ENCODE assay signal across 15 mouse cellular contexts in the genomic region with DNA sequence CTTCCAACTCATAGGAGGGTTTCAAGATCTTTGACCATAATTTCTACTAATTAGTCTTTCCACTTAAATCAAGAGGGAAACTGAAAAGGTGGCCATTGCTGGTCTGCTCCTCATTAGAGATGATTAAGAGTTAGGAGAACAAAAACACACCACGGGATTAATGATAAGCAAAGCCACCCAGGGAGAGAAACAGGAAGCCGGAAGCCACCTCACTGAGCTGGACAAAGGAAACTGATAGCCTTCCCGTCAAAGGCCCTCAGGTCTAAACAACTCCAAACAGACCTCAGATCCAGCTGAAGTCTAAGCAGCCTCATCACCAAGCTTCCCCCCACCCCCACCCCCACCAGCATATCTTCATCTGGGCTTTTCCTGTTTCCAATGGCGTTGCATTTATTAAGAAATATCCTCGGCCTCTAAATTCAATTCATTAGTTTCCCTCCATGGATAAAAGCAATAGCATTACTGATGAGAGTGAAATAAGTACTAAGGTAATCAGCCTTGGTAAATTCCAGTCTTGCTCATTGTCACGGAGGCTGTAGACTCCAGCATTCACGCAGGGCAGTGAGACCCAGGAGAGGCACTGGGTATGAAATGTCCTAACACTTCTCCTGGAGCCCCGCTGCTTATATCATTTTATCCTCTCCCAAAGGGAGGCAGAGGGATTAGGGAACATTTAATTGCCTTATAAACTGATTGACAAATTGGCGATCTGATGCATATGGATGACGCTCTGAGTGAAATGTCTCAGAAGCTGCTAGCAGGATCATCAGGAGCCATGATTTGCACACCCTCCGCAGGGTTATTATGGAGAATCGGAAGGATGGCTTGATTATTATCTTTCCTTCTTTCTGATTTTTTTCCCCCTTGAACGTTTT.
DNase-seq lines count a peak whose midpoint lies in the region; ATAC-seq and TF ChIP-seq lines count a peak whose summit lies in the region.
"Had no signal": no experiment of that assay in that cellular context is flagged by ENCODE, and none has a peak within 500 bp of the region (broad histone marks: within the 10 kb centered on the region; RNA-seq: fewer than 3 reads in every experiment).

No protein-coding gene starts in this region.

- TF ChIP-seq CTCF in liver, adult 2 months (IDR thresholded peaks at IDR 0.05; ENCODE audit: low read depth, low read length) = no peak
- no peak for TF ChIP-seq CTCF in hindbrain, postnatal 0 days (IDR thresholded peaks at IDR 0.05; ENCODE audit: low read depth)

- 66% methylated on average over 13 of the region's 13 CpGs for WGBS in liver, adult 2 months
- 39% methylated on average over 13 of the region's 13 CpGs for WGBS in liver, embryonic 12.5 days (ENCODE audit: insufficient replicate concordance)
- 12% methylated on average over 13 of the region's 13 CpGs for WGBS in forebrain, embryonic 14.5 days
- 30% methylated on average over 13 of the region's 13 CpGs for WGBS in hindbrain, postnatal 0 days
- 23% methylated on average over 13 of the region's 13 CpGs for WGBS in neural tube, embryonic 15.5 days

- ATAC-seq in liver, embryonic 12.5 days = no peak
- ATAC-seq in forebrain, embryonic 14.5 days = peak; percentile 38; the same call in 1 of the 2 replicates
- ATAC-seq in hindbrain, postnatal 0 days = no peak
- ATAC-seq in neural tube, embryonic 15.5 days (ENCODE audit: low FRiP score) = 0 out of 2 replicates have a peak, but pooled peaks have one; percentile 24
- ATAC-seq: lung, postnatal 0 days had no signal

- no peak overlapping the region for H3K9ac ChIP-seq in liver, adult 2 months (ENCODE audit: low read depth, low read length)
- H3K9ac ChIP-seq in liver, embryonic 12.5 days = no peak overlapping the region
- no peak overlapping the region for H3K9ac ChIP-seq in forebrain, embryonic 14.5 days (ENCODE audit: low read length)
- 0 out of 2 replicates have a peak overlapping the region, but pooled peaks have one; percentile 10 for H3K9ac ChIP-seq in hindbrain, postnatal 0 days (replicated peaks; ENCODE audit: low read length)
- no peak overlapping the region for H3K9ac ChIP-seq in neural tube, embryonic 15.5 days (replicated peaks)
- H3K9ac ChIP-seq: heart, embryonic 12.5 days; limb, embryonic 15.5 days had no signal

- H3K4me2 ChIP-seq in liver, embryonic 12.5 days = no peak overlapping the region
- H3K4me2 ChIP-seq in forebrain, embryonic 14.5 days (ENCODE audit: low read length) = peak overlapping the region; percentile 18
- H3K4me2 ChIP-seq in hindbrain, postnatal 0 days (ENCODE audit: low read depth, low read length) = peak overlapping the region; percentile 24
- peak overlapping the region; percentile 41 for H3K4me2 ChIP-seq in neural tube, embryonic 15.5 days
- H3K4me2 ChIP-seq: heart, embryonic 12.5 days; limb, embryonic 15.5 days had no signal

- H3K27ac ChIP-seq in liver, adult 2 months (replicated peaks; ENCODE audit: insufficient read depth, low read depth, low read length) = peak overlapping the region; percentile 16; the same call in 1 of the 2 replicates
- H3K27ac ChIP-seq in liver, embryonic 12.5 days = no peak overlapping the region
- peak overlapping the region; percentile 75 for H3K27ac ChIP-seq in forebrain, embryonic 14.5 days (ENCODE audit: low read depth, low read length)
- H3K27ac ChIP-seq in hindbrain, postnatal 0 days = no peak overlapping the region
- no peak overlapping the region; the same call in 1 of the 2 replicates for H3K27ac ChIP-seq in neural tube, embryonic 15.5 days (replicated peaks)
- H3K27ac ChIP-seq: limb, embryonic 15.5 days had no signal

- peak; percentile 5 for DNase-seq in liver, adult 2 months (ENCODE audit: extremely low read depth, low read depth, low spot score)
- DNase-seq in forebrain, embryonic 14.5 days (ENCODE audit: low spot score) = peak; percentile 66
- DNase-seq in hindbrain, postnatal 0 days (ENCODE audit: low spot score) = peak; percentile 22
- DNase-seq in frontal cortex, postnatal 36 days (ENCODE audit: low spot score in 2 of 2) = no peak
- DNase-seq in cerebellum, adult 18-20 months = no peak
- DNase-seq in spleen, adult 12 weeks (ENCODE audit: low spot score) = no peak
- DNase-seq: cerebellum, adult 8-10 months; gastrocnemius, postnatal 14 days; kidney, postnatal 10 days had no signal

- H3K79me2 ChIP-seq in liver, adult 2 months (ENCODE audit: control insufficient read depth, insufficient read depth, low read length) = no peaks in the 10 kb centered on the region

- H3K36me3 ChIP-seq in liver, adult 2 months (ENCODE audit: control insufficient read depth, insufficient read depth, low read length) = no peaks in the 10 kb centered on the region
- no peaks in the 10 kb centered on the region for H3K36me3 ChIP-seq in liver, embryonic 12.5 days
- H3K36me3 ChIP-seq in forebrain, embryonic 14.5 days (ENCODE audit: control insufficient read depth, insufficient read depth, low read length) = no peaks in the 10 kb centered on the region
- no peaks in the 10 kb centered on the region for H3K36me3 ChIP-seq in hindbrain, postnatal 0 days (ENCODE audit: insufficient read depth, low read length)
- no peaks in the 10 kb centered on the region for H3K36me3 ChIP-seq in neural tube, embryonic 15.5 days
- H3K36me3 ChIP-seq: G1E; heart, embryonic 12.5 days; limb, embryonic 15.5 days had no signal

- H3K4me3 ChIP-seq in liver, adult 2 months (ENCODE audit: insufficient read depth, low read depth, low read length) = no peak overlapping the region
- H3K4me3 ChIP-seq in liver, embryonic 12.5 days = no peak overlapping the region
- no peak overlapping the region for H3K4me3 ChIP-seq in forebrain, embryonic 14.5 days (ENCODE audit: low read depth, low read length)
- H3K4me3 ChIP-seq in hindbrain, postnatal 0 days (ENCODE audit: low read length) = no peak overlapping the region
- H3K4me3 ChIP-seq in neural tube, embryonic 15.5 days (replicated peaks) = no peak overlapping the region
- H3K4me3 ChIP-seq: heart, embryonic 12.5 days; limb, embryonic 15.5 days had no signal

- H3K9me3 ChIP-seq in liver, embryonic 12.5 days (replicated peaks) = no peaks in the 10 kb centered on the region
- no peaks in the 10 kb centered on the region for H3K9me3 ChIP-seq in forebrain, embryonic 14.5 days (replicated peaks; ENCODE audit: control insufficient read depth, low read length)
- no peaks in the 10 kb centered on the region for H3K9me3 ChIP-seq in hindbrain, postnatal 0 days (ENCODE audit: low read length)
- H3K9me3 ChIP-seq in neural tube, embryonic 15.5 days (replicated peaks) = no peaks in the 10 kb centered on the region
- H3K9me3 ChIP-seq: G1E; heart, embryonic 12.5 days; limb, embryonic 15.5 days had no signal

- H3K4me1 ChIP-seq in liver, adult 2 months (ENCODE audit: control insufficient read depth, insufficient read depth, low read length) = peaks cover 5% of the 10 kb centered on the region
- H3K4me1 ChIP-seq in liver, embryonic 12.5 days = no peaks in the 10 kb centered on the region
- peaks cover 18% of the 10 kb centered on the region; the same call in 1 of the 2 replicates for H3K4me1 ChIP-seq in forebrain, embryonic 14.5 days (ENCODE audit: control insufficient read depth, insufficient read depth, low read length)
- 0 out of 2 replicates have a peak, but pooled peaks cover 6% of the 10 kb centered on the region for H3K4me1 ChIP-seq in hindbrain, postnatal 0 days (ENCODE audit: insufficient read depth, low read length)
- H3K4me1 ChIP-seq in neural tube, embryonic 15.5 days = peaks cover 9% of the 10 kb centered on the region

- TF ChIP-seq POLR2A in liver, adult 2 months (IDR thresholded peaks at IDR 0.05; ENCODE audit: extremely low read depth, insufficient read depth, low read length) = no peak

- H3K27me3 ChIP-seq in liver, adult 2 months (ENCODE audit: control insufficient read depth, insufficient read depth, low read length) = no peaks in the 10 kb centered on the region
- H3K27me3 ChIP-seq in liver, embryonic 12.5 days (replicated peaks) = no peaks in the 10 kb centered on the region
- H3K27me3 ChIP-seq in forebrain, embryonic 14.5 days (replicated peaks; ENCODE audit: control insufficient read depth, insufficient read depth, low read length) = no peaks in the 10 kb centered on the region
- no peaks in the 10 kb centered on the region for H3K27me3 ChIP-seq in hindbrain, postnatal 0 days (ENCODE audit: insufficient read depth, low read length)
- H3K27me3 ChIP-seq in neural tube, embryonic 15.5 days (replicated peaks) = no peaks in the 10 kb centered on the region
- H3K27me3 ChIP-seq: heart, embryonic 12.5 days; limb, embryonic 15.5 days had no signal

Comparison
In these comparisons a context has a peak if more than half of its experiments do, and no peak if none do; other contexts are left out.
1. H3K27ac ChIP-seq: peak in liver, adult 2 months (single experiment) and forebrain, embryonic 14.5 days (single experiment); none in liver, embryonic 12.5 days (single experiment), hindbrain, postnatal 0 days (single experiment) and neural tube, embryonic 15.5 days (single experiment).
2. DNase-seq: peak in liver, adult 2 months (single experiment), forebrain, embryonic 14.5 days (single experiment) and hindbrain, postnatal 0 days (single experiment); none in frontal cortex, postnatal 36 days (0 of 2), cerebellum, adult 18-20 months (0 of 2) and spleen, adult 12 weeks (single experiment).
3. ATAC-seq: peak in forebrain, embryonic 14.5 days (single experiment) and neural tube, embryonic 15.5 days (single experiment); none in liver, embryonic 12.5 days (single experiment) and hindbrain, postnatal 0 days (single experiment).